Mouse (Mus musculus) limb, embryonic 15.5 days (tissue): Measurements from ENCODE around the gene Nupr1l. TPM values are rescaled to one million over a fixed set of nuclear protein-coding genes. Genes with fewer than 3 reads are reported as not detected.
"Not testable (repeated sequence)": the region's sequence is repeated elsewhere in the genome, so short reads cannot be mapped to it uniquely, and the experiment has no call there.

ENCODE experiments used
- ATAC-seq: fragments of 200-750 bp; cut with Nextera tagmentation; 2 replicates; pipeline ENCODE4 v1.8.0; 2017; ENCODE audit warnings: low read depth, moderate TSS enrichment; ENCODE audit not compliant: insufficient number of reproducible peaks, low FRiP score, low TSS enrichment
- H3K27ac ChIP-seq: fragments of 300-500 bp; sonication (generic); 2 replicates; pipeline ENCODE4 v1.5.1; 2015; ENCODE audit warnings: moderate library complexity, mild to moderate bottlenecking, inconsistent platforms
- H3K27me3 ChIP-seq: fragments of 300-500 bp; sonication (generic); 2 replicates; pipeline ENCODE4 v1.6.1; 2015; ENCODE audit warnings: inconsistent platforms
- H3K36me3 ChIP-seq: fragments of 300-500 bp; sonication (generic); 2 replicates; pipeline ENCODE4 v1.6.1; 2015; ENCODE audit warnings: inconsistent platforms
- H3K4me1 ChIP-seq: fragments of 300-500 bp; sonication (generic); 2 replicates; pipeline ENCODE4 v1.6.1; 2015; ENCODE audit warnings: inconsistent platforms
- H3K4me2 ChIP-seq: fragments of 300-500 bp; sonication (generic); 2 replicates; pipeline ENCODE4 v1.6.1; 2015; ENCODE audit warnings: mild to moderate bottlenecking, inconsistent platforms
- H3K4me3 ChIP-seq: fragments of 300-500 bp; sonication (generic); 2 replicates; pipeline ENCODE4 v1.5.1; 2015; ENCODE audit warnings: mild to moderate bottlenecking, inconsistent platforms
- H3K9ac ChIP-seq: fragments of 300-500 bp; sonication (generic); 2 replicates; pipeline ENCODE4 v1.6.1; 2015; ENCODE audit warnings: inconsistent platforms
- H3K9me3 ChIP-seq: fragments of 300-500 bp; sonication (generic); 2 replicates; pipeline ENCODE4 v1.6.1; 2016; ENCODE audit warnings: inconsistent platforms
- WGBS: fragments of 180-500 bp; shearing (Covaris S2); methylation state at CpG from one replicate; pipeline ENCODE4 v1.1.7; 2015; 5-methylcytosine and 5-hydroxymethylcytosine counted together
- polyA plus RNA-seq: library from polyadenylated mRNA; unstranded; fragments of >200 nt; fragmentation: Nextera tagmentation; extraction: Ambion mirVana; gene quantifications from 2 replicates; pipeline ENCODE4 v1.2.1, GENCODE M21; 2015

Nupr1l gene
- polyA plus RNA-seq, 1 experiment from 2014 or later, result 3.6 TPM

- H3K9me3 ChIP-seq, H3K4me1 ChIP-seq, H3K36me3 ChIP-seq, H3K27me3 ChIP-seq: not testable (repeated sequence)
- peak overlapping the region; percentile 70 for H3K4me2 ChIP-seq
- H3K4me3 ChIP-seq, result peak overlapping the region; percentile 81
- H3K9ac ChIP-seq, result peak overlapping the region; percentile 70
- ATAC-seq, result peak; percentile 12
- H3K27ac ChIP-seq, result peak overlapping the region; percentile 62
- WGBS, result 1% methylated on average over 50 of the region's 82 CpGs
Observed at GRCm38 (mm10) chr5:129942073-129942939, 34.0 kb downstream of the Nupr1l start.

GRCm38 (mm10) chr5:129943402-129943801, 35.1 kb downstream of the Nupr1l start:
- Histone ChIP-seq H3K4me1 (peaks cover 5% of the 10 kb centered on the region; the same call in 1 of the 2 replicates), H3K27me3 (no peaks in the 10 kb centered on the region), H3K9me3 (no peaks in the 10 kb centered on the region), H3K4me2 (no peak overlapping the region), H3K4me3 (no peak overlapping the region), H3K36me3 (no peaks in the 10 kb centered on the region; the same call in 1 of the 2 replicates), H3K27ac (no peak overlapping the region), H3K9ac (no peak overlapping the region)
- ATAC-seq, result no peak
- WGBS, result 76% methylated on average over 1 of the region's 1 CpGs

- H3K27me3 ChIP-seq, result no peaks in the 10 kb centered on the region
- H3K4me3 ChIP-seq, result no peak overlapping the region
- H3K27ac ChIP-seq, result no peak overlapping the region
- no peaks in the 10 kb centered on the region for H3K9me3 ChIP-seq
- H3K36me3 ChIP-seq, result no peaks in the 10 kb centered on the region; the same call in 1 of the 2 replicates
- H3K4me1 ChIP-seq, result peaks cover 5% of the 10 kb centered on the region; the same call in 1 of the 2 replicates
- ATAC-seq, result no peak
- no peak overlapping the region for H3K4me2 ChIP-seq
- WGBS, result 87% methylated on average over 2 of the region's 2 CpGs
- H3K9ac ChIP-seq, result no peak overlapping the region
Observed at GRCm38 (mm10) chr5:129947528-129948033, 39.2 kb downstream of the Nupr1l start.

GRCm38 (mm10) chr5:129952143-129952542, 43.8 kb downstream of the Nupr1l start:
- Histone ChIP-seq H3K9me3 (no peaks in the 10 kb centered on the region), H3K9ac (no peak overlapping the region), H3K4me1 (no peaks in the 10 kb centered on the region), H3K4me3 (no peak overlapping the region), H3K36me3 (no peaks in the 10 kb centered on the region), H3K27ac (no peak overlapping the region), H3K4me2 (no peak overlapping the region), H3K27me3 (no peaks in the 10 kb centered on the region)
- ATAC-seq, result no peak
- 95% methylated on average over 4 of the region's 4 CpGs for WGBS

- H3K4me2 ChIP-seq, result no peak overlapping the region
- no peak for ATAC-seq
- no peaks in the 10 kb centered on the region for H3K36me3 ChIP-seq
- no peaks in the 10 kb centered on the region for H3K27me3 ChIP-seq
- H3K27ac ChIP-seq, result no peak overlapping the region
- no peaks in the 10 kb centered on the region for H3K4me1 ChIP-seq
- H3K9ac ChIP-seq, result no peak overlapping the region
- WGBS, result 78% methylated on average over 5 of the region's 5 CpGs
- no peaks in the 10 kb centered on the region for H3K9me3 ChIP-seq
- H3K4me3 ChIP-seq, result no peak overlapping the region
Observed at GRCm38 (mm10) chr5:129954473-129955254, 46.3 kb downstream of the Nupr1l start.

- Histone ChIP-seq H3K36me3 (no peaks in the 10 kb centered on the region), H3K4me2 (no peak overlapping the region), H3K27me3 (no peaks in the 10 kb centered on the region), H3K9ac (no peak overlapping the region), H3K9me3 (no peaks in the 10 kb centered on the region), H3K4me3 (no peak overlapping the region), H3K4me1 (no peaks in the 10 kb centered on the region), H3K27ac (no peak overlapping the region)
- WGBS, result 73% methylated on average over 6 of the region's 6 CpGs
- no peak for ATAC-seq
Observed at GRCm38 (mm10) chr5:129955792-129956191, 47.5 kb downstream of the Nupr1l start.

- no peak overlapping the region for H3K9ac ChIP-seq
- no peak overlapping the region for H3K4me2 ChIP-seq
- H3K27me3 ChIP-seq, result no peaks in the 10 kb centered on the region
- 74% methylated on average over 4 of the region's 4 CpGs for WGBS
- no peak overlapping the region for H3K27ac ChIP-seq
- H3K9me3 ChIP-seq, result no peaks in the 10 kb centered on the region
- no peaks in the 10 kb centered on the region for H3K4me1 ChIP-seq
- no peaks in the 10 kb centered on the region for H3K36me3 ChIP-seq
- H3K4me3 ChIP-seq, result no peak overlapping the region
- no peak for ATAC-seq
Observed at GRCm38 (mm10) chr5:129963224-129963623, 54.9 kb downstream of the Nupr1l start.

Other genes starting within 250 kb of the Nupr1l start
- gene Zfp11, start 238.4 kb upstream of the Nupr1l start, polyA plus RNA-seq, result 4.5 and 5.0 TPM in 2 replicates
- gene Sept14, start 200.0 kb upstream of the Nupr1l start, polyA plus RNA-seq, result not detected in 2 replicates
- 179 and 184 TPM in 2 replicates for gene Mrps17, start 193.0 kb upstream of the Nupr1l start, polyA plus RNA-seq
- 109 and 131 TPM in 2 replicates for gene Nipsnap2, start 183.5 kb upstream of the Nupr1l start, polyA plus RNA-seq
- 35.5 and 38.1 TPM in 2 replicates for gene Psph, start 121.1 kb upstream of the Nupr1l start, polyA plus RNA-seq
- gene Sumf2, start 61.6 kb upstream of the Nupr1l start, polyA plus RNA-seq, result 62.1 and 76.1 TPM in 2 replicates
- gene Chchd2, start 21.1 kb upstream of the Nupr1l start, polyA plus RNA-seq, result 814 and 824 TPM in 2 replicates
- gene Zbed5, start 12.8 kb upstream of the Nupr1l start, polyA plus RNA-seq, result 6.2 and 7.4 TPM in 2 replicates
- 0.32 and 1.7 TPM in 2 replicates for gene Phkg1, start 10.0 kb upstream of the Nupr1l start, polyA plus RNA-seq
- 21.2 and 28.5 TPM in 2 replicates for gene Vkorc1l1, start 33.4 kb downstream of the Nupr1l start, polyA plus RNA-seq
- 45.6 and 49.6 TPM in 2 replicates for gene Gusb, start 94.5 kb downstream of the Nupr1l start, polyA plus RNA-seq
- 27.7 and 29.0 TPM in 2 replicates for gene Asl, start 120.7 kb downstream of the Nupr1l start, polyA plus RNA-seq
- 35.8 and 38.3 TPM in 2 replicates for gene Crcp, start 120.8 kb downstream of the Nupr1l start, polyA plus RNA-seq
- 119 and 123 TPM in 2 replicates for gene Tpst1, start 164.8 kb downstream of the Nupr1l start, polyA plus RNA-seq
- 6.4 and 6.9 TPM in 2 replicates for gene Kctd7, start 236.3 kb downstream of the Nupr1l start, polyA plus RNA-seq